Mouse (Mus musculus) left cerebral cortex, postnatal 25 days (tissue): ENCODE measurements around the gene Prkag3. TPM values are rescaled to one million over a fixed set of nuclear protein-coding genes. Genes with fewer than 3 reads are reported as not detected.

Experiments used
- DNase-seq, 2 experiments: peaks; one replicate each; pipeline ENCODE4 v3.0.0; 2022; ENCODE audit warnings: low spot score in 2 of 2, mixed read lengths in 1 of 2
- intact Hi-C: fragments of 180-260 bp; cut with DNase I; formaldehyde crosslinking; loops from one replicate; pipeline ENCODE4 v1.15.1; 2025
- total RNA-seq, 2 experiments: library from RNA; stranded (reverse); gene quantifications; 2 replicates each; pipeline ENCODE4 v1.2.3; 2021

Prkag3 gene
- total RNA-seq, 2 experiments from 2014 or later, result not detected

DNA sequence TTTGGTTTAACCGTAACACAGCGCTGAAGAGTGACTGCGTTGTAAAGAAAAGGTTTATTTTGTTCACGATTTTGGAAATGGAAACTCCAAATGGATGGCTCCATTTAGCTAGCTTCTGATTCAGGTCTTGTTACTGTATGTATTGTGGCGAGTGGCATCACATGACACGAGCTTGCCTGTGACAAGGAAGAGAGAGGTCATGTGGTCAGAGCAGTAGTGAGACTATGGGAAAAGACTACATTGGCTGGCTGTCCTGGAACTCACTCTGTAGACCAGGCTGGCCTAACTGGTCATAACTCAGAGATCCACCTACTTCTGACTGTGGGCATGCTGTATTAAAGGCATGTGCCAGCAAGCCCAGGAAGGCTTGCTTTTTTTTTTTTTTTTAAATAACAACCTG lies 33.1 kb downstream of the Prkag3 start:
- DNase-seq, result no peak
- intact Hi-C loops, result no loop called here

DNA sequence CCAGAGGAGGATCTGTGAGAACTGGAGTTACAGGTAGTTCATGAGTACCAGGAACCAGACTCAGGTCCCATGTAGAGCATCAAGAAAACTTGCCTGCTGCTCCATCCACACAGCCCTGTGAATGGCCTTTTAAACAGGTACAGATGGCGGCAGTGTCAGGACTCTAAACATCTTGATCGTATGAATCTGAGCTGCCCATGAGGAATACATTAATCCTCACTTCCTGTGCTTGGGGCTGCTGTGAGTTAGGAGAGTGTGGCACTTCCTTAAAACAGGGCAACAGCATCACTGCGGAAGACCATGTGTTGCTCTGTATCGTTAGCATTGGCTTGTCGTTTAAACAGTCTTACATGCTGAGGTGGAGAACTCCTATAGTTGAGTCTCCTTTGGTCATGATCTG lies 33.6 kb downstream of the Prkag3 start:
- intact Hi-C loops, result no loop called here
- no peak for DNase-seq

DNA sequence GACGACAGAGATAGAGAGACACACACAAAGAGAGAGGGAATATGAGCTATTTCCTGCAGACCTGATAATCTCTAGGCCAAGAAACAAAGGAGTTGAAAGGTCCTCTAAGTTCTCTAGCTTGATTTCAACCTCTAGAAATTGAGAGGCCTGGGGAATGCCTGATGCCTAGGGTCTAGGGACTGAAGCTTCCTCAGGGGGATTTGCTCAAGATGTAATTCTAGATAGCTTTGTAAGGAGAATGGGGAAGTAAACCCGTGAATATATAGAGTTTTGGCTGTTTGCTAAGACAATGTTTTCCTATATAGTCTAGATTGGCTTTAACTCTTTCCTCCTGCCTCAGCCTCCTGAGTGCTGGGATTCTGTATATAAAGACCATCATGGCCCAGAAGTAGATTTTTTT lies 34.1 kb downstream of the Prkag3 start:
- intact Hi-C loops, result no loop called here
- DNase-seq, result no peak

DNA sequence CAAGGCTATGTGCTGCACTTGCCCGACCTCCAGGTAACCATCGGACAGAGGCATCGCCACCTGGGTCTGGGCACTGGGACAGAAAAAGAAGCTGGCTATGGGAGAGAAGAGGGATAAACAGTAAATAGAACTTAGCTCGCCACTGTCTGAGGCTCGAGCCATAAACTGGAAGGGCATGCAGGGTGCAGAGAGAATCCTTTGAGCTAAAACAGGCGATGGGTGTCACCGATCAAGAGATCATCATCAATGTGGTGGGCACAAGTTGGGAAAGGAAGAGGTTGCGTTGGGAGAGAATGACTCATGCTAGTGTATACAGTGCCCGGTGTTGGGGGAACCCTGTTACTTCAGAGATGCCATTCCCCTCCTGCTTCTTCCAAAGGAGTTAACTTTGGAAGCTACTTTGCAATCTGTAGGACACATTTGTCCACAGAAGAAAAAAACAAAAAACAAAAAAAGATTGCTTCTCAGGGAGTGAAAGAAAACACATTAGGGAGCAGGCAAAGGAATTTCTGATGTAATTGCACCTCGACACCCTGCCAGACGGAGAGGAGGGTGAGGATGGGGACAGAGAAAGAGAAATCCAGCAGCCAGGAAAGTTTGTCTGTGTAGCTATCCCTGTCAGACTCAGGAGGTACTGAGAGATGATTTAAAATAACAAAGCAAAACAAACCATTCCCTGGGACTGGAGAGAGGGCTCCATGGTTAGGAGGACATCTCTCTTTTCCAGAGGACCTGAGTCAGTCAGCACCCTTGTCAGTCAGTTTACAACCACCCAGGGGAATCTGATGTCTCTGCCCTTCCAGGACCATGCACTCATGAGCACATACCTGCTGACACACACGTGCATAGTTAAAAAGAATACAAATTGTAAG lies 34.9 kb downstream of the Prkag3 start:
- intact Hi-C loops, result no loop called here
- no peak for DNase-seq

DNA sequence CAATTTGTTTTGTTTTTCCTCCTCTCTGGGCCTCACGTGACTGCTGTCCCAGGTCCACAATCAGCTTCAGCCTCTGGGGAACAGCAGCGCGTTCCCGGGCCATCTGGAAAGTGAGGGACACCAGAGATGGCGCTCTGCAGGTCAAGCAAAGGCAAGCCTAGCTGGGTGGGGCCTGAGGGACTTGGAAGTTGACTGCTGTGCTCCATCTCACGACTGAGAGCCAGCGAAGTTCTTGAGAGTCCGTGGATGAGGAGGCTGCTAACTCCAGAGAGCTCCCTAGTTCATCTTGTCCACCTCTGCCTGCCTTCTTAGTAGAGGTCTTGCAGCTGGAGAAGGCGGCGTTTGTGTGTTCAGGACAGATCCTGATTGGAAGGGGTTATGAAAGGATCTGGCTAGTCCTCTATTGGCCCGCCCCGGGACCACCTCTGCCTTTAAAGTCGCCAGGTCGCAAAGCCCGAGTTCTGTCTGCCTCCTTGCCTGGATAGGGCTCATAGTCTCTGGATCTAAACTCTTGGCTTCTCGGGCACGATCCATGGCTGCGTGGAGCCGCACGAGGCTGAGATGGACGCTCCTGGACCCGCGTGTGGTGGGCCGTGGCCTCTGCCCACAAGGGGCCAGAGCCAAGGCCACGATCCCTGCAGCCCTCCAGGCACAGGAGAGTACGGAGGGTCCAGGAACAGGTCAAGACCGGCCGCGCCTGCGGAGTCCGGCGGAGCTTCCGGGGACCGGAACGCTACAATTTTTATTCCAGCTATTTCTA lies 35.7 kb downstream of the Prkag3 start, which contains the start of gene Cyp27a1:
Cyp27a1 (plus strand) TSS at position 476 of the 760 bp plus-strand sequence.
- peak; percentile 9 to 13 for DNase-seq
- intact Hi-C loops, result no loop called here

DNA sequence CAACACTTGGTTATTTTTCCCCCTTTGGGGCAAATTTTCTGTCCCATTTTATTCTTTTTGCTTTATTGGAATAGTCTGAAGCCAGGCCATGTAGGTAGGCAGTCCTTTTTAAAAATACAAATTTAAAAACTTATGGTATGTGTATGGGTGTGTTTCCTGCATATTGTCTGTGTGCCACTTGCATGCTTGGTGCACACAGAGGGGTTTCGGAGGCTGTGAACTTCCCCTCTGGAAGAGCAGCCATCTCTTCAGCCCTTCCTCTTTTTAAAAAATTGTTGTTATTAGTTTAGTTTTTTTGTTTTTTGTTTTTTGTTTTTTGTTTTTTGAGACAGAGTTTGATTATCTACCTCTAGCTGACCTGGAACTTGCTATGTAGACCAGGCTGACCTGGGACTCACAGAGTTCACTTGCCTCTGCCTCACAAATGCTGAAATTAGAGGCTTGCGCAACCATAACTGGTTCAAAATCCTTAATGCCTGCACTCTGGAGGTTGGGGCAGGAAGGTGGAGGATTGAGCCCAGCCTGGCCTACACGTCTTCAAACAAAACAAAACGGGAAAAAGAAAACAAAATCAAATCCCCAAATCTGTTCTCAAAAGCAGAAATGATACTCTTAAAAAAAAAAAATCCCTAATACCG lies 36.4 kb downstream of the Prkag3 start:
- intact Hi-C loops, result no loop called here
- DNase-seq, result no peak

DNA sequence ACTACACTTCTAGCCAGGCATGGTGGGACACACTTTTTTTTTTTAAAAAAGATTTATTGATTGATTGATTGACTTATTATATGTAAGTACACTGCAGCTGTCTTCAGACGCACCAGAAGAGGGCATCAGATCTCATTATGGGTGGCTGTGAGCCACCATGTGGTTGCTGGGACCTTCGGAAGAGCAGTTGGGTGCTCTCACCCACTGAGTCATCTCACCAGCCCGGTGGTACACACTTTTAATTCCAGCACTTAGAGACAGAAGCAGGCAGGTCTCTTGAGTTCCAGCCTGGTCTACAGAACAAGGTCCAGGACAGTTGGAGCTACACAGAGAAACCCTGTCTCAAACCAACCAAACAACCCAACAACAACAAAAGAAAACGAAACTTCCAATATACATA lies 37.0 kb downstream of the Prkag3 start:
- no peak for DNase-seq
- intact Hi-C loops, result no loop called here

DNA sequence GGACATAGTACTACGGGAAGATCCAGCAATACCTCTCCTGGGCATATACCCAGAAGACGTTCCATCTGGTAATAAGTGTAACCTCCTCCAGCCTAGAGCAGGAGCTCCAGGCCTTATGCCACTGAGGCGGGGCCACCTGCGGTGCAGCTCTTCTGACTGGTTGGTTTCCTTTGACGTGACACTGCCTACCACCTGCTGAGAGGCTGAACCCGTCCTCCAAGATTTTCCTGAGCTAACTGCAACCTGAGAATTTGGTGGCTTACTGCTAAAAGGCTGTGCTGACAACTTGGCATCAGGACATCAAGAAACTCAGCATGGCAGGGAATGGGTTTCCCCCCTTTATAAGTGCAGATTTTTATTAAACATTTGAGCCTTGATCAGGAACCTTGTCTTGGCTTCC lies 39.5 kb downstream of the Prkag3 start:
- intact Hi-C loops, result no loop called here
- DNase-seq, result no peak

DNA sequence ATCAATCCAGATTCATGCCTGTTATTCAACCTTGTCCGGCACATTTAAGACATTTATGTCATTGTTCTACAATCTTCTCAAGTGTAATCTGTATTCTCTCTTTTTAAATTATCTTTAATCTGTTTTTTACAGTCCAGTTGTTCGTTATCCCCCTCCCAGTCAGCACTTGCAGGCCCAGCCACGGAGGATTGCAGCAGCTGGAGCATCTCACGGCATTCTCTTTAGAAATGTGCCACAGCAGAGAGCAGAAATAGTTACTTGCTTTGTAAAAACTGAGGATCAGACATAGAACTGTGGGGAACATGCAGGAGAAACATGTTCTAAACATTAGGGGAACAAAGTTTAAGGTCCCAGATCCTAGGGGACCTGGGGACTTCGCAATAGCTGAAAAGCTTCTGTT lies 44.0 kb downstream of the Prkag3 start:
- intact Hi-C loops, result no loop called here
- DNase-seq, result no peak

DNA sequence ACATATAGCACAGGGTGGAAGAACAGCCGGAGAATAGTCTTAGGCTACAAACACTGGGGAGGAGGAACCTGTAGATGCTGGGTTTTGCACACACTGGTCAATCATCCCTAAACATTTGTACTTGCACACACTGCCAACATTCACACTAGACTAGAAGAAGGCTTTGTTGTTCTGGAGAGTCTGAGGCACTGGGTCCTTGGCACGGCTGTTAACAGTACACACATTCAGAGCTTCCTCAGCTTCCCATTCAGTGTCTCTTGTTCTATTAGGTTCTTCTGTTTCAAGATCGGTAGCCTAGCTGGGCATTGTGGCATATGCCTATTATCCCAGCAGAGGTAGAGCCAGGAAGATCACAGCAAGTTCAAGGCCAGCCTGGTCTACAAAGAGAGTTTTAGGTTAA lies 44.9 kb downstream of the Prkag3 start:
- DNase-seq, result peak in 1 of 2 experiments; percentile 19
- intact Hi-C loops, result no loop called here

DNA sequence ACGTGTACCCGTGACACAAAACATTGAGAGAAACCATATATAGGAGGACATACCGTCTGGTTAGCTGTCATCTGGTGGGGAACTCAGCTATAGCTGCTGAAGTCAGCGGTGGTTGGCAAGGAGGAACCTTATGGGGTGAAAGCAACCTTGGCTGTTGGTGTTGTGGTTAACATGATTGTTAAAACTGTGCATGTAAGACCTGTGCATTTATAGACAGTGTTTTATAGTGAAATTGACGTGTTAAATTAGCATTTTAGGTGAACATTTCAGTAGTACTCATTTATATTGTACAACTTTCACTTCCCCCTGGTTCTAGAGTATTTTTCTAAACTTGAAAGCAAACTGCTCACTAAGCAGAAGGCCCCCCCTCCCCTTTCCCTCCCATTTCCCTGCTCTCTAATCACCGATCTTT lies 46.9 kb downstream of the Prkag3 start:
- no peak for DNase-seq
- intact Hi-C loops, result no loop called here

DNA sequence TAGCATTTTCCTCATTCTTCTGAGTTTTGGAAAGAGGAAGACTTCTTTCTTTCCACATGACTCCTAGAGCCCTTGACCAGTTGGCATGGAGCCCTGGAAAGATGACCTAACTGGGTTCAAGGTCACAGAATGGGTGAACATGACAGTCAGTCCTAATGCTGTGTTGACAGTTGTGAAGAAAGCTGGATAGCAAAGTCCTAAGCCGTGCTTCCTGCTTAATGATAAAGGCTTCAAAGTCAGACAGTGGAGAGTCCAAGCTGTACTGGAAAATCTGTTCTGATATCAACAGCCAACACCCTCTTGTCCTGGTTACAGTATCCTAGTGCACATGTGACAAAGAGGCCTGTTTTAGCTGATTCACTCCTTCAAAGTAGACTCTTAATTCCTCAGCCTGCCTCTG lies 50.2 kb downstream of the Prkag3 start:
- no peak for DNase-seq
- intact Hi-C loops, result no loop called here

DNA sequence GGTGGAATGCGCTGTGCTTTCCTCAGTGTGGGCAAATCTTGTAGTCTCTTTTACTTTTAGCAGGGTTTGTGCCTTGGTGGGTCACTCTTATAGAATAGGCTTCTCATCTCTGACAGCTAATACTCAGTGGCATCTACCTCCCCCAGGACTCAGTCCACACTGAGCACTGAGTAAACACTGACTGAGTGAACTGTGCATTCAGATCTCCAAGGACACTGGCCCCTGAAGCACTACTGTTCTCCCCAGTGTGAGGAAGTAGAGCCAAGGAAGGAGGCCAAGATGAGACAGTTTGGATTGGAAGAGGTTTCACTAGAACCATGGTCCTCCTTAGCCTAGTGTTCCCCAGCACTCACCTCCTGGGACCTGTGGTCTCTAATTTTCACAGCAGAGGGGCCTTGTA lies 50.7 kb downstream of the Prkag3 start:
- intact Hi-C loops, result no loop called here
- no peak for DNase-seq

DNA sequence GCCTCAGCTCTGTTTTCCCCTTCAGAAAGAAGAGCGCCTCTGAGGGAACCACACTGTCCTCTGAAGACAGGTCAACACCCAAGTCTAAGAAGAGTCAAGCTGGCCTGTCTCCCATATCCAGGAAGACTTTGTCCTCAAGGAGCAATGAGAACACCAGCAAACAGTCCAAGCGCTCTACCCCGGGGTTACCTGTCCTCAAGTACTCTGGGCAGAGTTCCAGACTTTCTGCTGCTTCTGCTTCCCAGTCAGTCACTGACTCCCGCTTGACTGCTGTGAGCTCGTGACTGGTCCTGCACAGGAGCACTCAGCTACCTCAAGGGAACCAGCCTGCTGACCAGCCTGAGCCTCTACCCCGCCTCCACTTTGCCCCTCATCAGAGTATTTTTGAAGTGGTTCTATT lies 51.6 kb downstream of the Prkag3 start:
- intact Hi-C loops, result no loop called here
- DNase-seq, result no peak

DNA sequence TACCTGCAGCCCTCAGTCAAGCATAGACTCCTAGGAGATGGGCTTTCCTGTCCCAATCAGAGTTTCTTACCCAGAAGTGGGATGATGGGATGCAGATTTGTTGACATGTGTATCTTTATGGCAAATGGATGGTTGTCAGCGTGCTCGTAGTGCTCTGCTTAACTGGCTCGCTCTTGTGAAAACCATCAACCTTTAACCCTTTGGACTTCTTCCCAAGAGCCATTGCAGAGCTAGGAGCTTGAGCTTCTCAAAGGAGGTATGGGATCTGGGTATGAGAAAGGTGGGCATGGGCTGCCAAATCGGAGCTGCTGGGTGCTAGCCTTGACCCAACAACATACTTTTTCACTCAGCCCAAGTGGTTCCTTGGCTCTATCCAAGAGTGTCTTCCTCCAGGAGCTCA lies 53.2 kb downstream of the Prkag3 start:
- intact Hi-C loops, result no loop called here
- no peak for DNase-seq

DNA sequence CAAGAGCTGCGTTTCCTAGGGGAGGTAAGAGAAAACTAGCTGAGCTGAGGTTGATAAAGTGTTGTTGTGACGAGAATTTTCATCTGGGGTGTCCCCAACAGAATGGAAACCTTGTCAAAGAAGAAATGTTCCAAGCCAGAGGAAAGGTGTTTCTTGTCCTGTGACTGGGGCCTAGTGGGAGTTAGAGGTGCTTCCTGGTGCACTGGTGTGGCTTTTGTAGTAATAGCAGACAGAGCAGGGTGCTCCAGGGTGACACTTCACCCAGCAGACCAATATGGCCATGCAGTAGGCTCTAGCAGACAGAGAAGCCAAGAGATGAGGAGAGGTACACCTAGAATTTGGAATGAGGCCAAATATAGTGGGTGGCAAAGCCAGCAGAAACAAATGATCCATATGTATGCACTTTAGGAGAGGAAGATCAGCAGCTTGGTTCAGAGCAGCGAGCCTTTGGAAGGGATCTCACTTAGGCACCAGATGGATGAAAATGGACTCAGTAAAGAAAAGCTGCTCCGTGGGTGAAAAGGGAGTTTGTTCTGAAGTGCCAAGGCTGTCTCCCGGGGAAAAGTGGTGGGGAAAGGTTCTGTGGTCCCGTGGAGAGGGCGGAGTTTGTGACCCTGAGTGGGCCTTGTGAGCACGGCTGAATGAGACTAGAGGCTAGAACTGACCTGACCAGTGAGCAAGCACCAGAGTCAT lies 55.0 kb downstream of the Prkag3 start:
- DNase-seq, result no peak
- intact Hi-C loops, result no loop called here
